Mouse (Mus musculus) brain, adult 2 months (tissue): ENCODE data around the gene Arsa.
"Not testable (repeated sequence)": the region's sequence is repeated elsewhere in the genome, so short reads cannot be mapped to it uniquely, and the experiment has no call there.

ENCODE experiments used
- DNase-seq: peaks from one replicate; pipeline ENCODE4 v3.0.0; 2011; ENCODE audit warnings: low read depth, low spot score

Arsa gene

DNA sequence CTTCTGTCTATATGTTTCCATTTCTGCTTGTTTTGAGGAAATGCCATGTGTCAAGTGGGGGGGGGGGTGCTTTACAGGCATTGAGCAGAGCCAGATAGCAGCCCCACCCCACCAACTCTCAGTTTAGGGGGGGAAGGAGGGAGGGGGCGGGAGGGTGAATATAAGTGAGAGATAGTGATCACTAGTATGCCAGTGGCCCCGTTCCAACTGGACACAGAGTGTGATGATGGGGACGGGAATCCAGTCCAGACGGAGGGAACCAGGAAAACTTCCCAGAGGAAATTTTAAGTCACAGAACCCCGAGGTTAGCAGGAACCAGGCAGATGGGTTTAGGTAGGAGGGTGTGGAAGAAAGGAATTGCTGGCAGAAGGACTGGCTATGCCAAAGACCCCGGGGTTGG, 21.6 kb downstream of the Arsa start:
- peak; percentile 48 for DNase-seq

DNA sequence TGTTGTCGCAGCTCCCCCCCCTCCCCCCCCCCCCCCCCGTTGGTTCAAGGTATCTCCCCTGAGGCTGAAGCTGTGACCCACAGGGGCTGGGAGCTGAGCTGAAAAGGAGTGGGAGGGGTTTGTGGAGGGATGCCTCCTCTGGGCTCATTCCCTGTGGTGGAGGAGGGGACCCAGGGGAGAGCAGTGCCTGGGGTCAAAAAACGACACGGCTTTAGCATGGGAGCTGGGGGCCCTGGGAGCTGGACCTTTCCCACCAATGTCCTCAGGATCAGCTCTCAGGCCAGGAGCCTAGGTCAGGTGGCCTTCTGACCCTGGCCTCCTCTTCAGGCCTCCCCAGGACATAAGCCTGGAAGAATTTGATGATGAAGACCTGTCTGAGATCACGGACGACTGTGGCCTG, 22.4 kb downstream of the Arsa start:
- DNase-seq = no peak

DNA sequence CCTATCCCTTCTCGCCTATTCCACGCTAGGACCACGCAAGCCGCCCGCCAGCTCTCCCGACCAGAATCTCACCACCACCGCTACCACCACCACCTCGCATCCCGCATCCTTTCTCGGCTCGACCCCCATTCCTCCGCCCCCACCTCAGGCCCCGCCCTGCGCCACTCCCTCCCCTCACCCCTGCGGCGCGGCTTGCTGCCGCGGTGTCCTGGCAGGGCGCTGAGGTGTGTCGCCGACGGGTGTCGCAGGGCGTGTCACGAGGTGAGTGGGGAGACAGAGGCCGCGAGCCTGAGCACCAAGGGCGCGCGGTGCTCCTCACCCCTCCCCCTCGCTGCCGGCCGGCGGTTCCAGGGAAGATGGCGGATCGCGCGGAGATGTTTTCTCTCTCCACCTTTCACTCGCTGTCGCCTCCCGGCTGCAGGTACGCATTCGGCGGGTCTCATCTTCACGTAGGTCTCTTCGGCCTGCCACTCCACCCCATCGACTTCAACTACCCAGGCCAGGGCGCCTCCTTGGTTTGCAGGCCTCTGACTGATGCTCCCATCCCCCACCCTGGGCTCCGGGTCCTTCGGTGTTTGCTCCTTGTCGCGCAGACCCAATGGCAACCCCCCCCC, 23.3 kb downstream of the Arsa start, which contains the start of gene Mapk8ip2:
TSS of gene Mapk8ip2 (plus strand) at position 49 of the 614 bp plus-strand sequence.
- peak; percentile 85 for DNase-seq

DNA sequence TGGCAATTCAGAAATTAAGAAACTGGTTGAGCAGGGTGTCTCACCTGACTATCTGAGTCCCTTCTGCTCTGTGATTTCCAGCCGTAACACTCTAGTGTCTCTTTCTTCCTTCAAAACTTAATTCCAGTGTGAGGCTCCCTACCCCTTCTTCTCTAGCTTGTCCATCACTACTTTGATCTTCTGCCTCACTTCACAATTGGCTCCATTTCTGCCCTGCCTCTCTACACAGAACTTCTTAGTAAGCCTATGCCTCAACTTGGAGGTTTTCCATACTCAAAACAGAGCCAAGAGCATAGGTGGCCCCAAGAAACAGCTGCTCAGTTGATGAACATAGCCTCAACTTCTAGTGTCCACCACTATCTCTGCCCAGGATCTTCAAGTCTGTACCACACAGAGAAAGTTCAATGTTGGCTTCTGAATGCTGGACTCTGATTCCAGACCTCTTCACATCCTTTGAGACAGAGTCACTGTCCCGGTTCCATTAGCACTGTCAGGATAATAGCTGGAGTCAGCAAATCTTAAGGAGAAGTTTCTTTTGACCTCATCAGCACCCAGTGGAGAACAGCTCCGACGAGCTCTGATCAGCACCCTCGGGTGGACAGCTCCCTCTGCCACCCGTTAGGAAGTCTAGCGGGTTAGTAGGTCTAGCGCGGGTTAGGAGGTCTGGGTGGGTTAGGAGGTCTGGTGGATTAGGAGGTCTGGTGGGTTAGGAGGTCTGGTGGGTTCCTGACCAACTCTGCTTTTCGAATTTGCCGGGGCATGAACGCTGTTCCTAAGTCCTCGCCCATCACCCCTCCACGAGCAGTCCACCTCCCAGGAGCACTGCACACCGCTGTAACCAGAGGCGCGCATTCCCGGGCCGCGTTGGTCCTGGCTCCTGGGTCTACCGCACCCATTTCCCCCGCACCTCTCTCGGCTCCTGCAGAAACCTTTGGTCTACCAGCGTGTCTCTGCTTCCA, 24.0 kb downstream of the Arsa start:
- DNase-seq = no peak

DNA sequence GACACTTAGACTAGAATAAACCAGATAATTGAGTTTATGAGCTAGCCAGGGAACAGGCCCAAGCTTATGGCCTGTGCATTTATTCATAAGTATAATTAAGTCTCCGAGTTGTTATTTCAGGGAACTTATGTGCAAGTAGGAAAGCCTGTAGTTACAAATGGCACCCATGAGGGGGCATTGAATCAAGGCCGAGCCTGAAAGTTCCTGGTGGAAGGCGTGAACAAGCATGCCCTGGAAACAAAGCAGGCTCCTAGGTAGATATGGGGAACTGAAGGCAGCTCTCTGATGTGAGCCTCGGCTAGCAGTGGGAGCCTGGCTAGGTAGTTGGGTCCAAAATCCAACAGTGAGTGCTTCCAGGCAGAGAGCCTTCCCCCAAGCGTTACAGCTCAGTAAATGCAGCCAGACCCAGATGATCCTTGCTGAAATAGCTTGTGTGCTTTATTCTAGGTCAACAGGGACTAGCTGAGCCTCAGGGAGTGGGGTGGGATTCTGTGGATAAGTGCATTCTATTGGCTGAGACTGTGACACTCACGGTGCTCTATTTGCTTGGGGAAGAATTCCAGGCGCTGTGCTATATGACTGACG, 34.6 kb downstream of the Arsa start:
- DNase-seq = peak; percentile 82

DNA sequence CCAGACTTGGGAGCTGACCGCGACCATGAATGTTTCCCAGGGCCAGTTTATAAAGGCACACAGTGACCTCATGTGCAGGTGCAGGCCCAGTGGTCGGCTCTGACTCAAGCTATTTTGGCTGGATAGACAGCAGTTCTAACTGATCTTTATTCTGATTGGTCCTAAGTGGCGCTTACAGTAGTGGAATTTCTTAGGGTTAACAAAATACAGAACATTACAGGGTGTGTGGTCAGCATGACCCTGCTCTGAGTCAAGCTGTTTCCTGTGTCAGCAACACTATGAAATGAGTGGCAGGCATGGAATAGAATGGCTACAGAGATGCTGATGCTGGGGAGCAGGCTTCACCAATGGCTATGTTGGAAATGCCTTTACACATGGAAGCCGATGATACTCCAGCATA, 41.3 kb downstream of the Arsa start:
- DNase-seq = no peak

DNA sequence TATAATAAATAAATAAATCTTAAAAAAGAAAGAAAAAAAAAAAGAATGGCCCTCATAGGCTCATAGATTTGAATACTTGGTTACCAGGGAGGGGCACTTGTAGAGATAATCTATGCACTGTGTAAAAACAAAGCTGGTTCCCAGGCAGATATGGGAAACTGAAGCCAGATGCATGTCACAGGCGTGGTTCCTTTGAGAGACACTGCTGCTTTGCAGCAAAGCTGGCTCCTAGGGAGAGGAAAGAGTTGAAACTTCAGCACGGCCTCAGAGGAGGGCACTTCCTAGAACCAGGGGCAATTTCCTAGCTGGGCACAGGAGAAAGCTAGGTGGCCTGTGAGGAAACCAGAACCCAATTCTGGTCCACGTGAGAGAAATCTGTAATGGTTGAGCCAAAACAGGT, 43.1 kb downstream of the Arsa start:
- DNase-seq = no peak

DNA sequence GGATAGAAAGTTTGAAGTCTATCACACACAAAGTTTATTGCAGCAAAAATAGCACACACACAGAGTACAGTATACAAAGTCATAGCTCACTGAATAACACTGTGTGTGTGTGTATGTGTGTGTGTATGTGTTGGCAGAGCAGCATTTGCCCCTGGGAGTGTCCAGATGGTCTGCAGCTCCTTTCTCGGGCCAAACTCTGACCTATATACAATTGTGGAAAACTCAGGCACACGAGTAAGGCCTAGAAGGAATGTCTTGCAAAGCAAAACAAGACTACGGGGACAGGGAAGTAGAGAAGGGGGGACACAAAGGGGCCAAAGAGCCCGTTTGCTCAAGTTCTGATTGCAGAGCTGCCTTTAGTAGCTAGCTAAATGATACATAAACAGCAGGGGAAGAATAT, 44.3 kb downstream of the Arsa start:
- peak; percentile 82 for DNase-seq

DNA sequence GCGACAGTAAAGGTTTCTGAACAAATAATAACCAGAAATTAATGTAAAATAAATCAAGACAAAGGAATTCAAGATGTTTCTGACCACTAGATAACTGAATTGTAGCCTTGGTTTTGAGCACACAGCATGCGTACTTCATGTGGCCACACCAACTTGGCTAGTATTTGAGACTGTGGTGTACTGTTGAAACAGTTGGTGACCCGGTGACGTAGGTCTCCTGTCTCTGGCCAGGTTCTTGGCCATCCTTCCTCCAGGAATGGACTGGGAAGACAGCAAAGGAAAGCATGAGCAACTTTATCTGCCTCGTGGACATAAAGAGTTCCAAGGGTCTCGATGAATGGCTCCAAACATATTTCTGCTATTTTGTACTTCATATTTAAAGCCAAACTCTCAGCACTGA, 45.4 kb downstream of the Arsa start:
- DNase-seq = no peak

DNA sequence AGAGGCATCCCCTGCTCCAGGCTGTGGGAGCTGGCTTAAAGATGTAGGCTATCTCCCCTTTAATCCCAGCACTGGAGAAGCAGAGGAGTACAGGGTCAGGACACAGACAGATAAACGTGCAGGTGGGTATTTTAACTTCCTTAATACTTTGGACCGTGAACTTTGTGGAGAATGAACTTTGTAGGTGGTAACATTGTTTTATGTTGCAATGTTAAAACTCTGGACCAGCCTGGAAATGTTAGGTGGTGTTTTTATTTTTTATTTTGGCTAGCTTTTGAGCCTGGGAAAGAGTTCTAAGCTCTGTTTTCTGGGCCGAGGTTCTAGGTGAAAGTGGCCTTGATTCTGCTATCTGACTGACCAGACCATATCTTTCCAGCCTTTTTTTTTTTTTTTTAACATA, 46.0 kb downstream of the Arsa start:
- no peak for DNase-seq

DNA sequence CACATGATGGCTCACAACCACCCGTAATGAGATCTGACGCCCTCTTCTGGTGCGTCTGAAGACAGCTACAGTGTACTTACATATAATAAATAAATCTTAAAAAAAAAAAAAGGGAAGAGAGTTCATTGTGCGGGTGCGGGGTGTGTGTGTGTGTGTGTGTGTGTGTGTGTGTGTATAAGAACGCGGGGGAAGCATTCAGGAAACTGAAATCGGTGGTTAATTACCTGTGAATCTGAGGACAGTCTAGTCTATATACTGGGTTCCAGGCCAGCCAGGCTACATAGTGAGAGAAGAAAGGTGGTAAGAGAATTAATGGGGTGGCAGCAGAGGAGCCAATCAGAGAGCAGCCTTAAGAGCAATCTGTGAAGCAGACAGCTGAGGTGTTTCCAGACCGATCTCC, 46.5 kb downstream of the Arsa start:
- not testable (repeated sequence) for DNase-seq

DNA sequence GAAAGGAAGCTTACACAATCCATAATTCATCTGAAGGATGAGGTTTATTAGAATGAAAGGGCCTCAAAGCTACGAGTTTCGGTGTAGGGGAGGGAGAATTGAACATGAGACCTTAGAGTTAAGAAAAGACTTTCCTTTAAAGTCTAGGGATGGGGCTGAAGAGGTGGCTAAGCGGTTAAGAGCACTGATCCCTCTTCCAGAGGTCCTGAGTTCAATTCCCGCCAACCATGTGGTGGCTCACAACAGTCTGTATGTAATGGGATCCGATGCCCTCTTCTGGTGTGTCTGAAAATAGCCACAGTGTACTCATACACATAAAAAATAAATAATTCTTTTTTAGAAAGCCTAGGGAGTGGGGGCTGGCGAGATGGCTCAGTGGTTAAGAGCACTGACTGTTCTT, 46.9 kb downstream of the Arsa start:
- DNase-seq = peak; percentile 44

DNA sequence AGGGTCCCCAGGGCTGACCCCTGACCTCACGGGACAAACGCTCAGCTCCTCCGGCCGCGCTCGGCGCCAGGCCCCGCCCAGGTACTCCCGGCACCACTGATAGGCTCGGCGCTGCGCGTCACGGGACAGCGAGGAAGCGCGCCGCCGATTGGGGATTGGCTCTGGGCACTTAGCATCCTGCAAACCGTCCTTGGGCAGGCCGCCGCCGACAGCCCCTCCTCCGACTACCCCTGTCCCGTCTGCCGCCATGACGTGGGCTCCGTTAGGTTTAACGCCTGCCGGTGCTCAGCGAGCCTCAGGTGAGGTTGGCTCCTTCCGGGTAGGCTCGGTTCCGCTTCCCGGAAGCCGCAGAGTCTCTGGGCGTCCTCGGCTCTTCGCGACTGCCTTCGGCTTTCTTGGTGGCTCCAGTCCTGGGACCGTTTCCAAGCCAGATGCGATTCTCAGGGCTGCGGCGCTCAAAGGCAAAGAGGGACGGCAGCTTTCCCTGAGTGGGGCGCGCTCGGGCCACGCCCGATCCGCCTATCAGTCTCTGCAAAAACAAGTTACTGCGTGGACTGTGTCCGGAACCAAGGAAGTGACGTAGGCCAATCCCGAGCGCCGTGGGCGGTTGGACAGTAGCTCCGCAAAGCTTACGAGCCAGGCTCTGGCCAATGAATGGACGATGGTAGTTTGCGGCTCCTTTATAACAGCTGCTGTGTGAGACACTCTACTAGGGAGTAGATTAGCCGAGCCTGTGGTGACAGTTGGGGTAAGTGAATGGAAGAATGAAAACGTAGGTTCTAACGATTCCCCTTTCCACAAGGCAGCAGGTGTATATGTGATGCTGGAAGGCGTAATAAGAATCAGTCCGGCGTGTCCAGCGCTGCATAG, 47.6 kb downstream of the Arsa start, which contains the start of the genes C730034F03Rik, Gm44502 and Chkb:
TSS of gene C730034F03Rik (plus strand) at position 238 of the 870 bp plus-strand sequence.
TSS of gene Gm44502 (minus strand) at position 345 of the 870 bp plus-strand sequence.
TSS of gene Chkb (minus strand) at position 557 of the 870 bp plus-strand sequence.
- DNase-seq = peak; percentile 99

DNA sequence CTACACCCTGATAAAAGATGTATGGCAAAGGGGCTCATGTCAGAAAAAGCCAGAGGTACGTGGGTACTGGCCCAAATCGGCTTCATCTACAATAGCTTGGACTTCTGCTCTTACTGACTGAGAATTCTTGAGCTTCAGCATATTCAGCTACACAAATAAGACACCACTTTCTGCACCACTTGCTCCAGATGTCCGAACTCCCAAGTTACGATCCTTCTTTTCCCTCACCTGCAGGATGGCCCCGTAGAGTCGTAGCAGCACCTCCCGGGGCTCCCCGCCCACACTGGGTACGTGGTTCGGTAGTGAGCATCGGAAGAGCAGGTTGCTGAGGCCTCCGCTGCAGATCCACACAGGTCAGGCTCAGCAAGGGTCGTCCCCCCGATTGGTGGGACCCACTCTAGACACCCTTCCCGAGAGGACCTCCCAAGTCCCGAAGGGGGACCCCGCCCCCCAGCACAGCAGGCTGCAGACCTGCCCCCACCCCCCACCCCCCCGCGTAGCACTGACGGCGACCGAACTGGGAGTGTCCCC, 48.3 kb downstream of the Arsa start:
- no peak for DNase-seq

DNA sequence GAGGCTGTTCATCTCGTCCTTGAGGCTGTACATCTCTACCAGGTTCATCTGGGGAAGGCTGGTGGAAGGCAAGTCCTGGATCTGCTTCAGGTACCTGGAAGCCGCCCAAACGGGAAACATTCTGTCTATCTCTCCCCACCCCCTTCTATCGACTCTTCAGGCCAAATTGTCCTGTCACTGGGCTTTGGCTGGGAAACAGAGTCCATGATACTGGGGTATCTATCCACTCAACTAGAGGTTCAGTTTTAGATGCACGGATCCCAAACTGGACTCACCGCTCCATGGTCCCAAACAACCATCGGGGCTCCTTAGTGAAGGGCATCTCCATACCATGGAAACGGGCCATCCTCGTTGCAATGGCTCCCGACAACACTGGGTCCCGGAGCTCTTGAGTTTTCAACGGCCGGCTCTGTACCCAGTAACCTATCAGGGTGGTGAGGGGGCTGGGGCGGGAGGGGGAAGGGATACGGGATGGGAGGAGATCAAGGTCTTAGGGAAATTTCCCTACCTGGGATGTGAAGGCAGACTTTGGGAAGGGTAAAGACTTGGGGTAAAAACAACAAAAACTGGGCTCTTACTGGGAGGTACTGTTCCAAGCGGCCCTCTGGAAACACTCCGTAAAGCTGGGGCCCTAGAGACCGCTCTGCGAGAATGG, 49.0 kb downstream of the Arsa start:
- no peak for DNase-seq

DNA sequence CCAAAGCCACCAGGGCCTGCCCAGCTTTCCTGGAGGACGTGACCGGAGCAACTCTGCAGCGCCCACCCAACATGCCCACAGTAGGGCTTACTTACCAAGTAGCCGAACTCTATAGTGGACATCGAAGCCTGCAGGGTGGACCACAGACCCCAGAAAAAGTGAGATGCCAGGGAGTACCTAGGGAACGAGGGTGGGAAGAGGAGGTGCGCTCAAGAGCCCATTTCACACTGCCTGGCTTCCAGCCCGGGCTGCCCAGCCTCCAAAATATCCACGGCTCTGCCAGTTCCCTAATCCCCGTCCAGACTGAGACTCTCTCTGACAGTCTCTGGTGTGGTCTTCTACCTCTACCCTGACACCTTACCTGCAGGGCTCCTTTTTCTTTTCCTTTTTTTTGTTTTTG, 50.5 kb downstream of the Arsa start:
- no peak for DNase-seq

DNA sequence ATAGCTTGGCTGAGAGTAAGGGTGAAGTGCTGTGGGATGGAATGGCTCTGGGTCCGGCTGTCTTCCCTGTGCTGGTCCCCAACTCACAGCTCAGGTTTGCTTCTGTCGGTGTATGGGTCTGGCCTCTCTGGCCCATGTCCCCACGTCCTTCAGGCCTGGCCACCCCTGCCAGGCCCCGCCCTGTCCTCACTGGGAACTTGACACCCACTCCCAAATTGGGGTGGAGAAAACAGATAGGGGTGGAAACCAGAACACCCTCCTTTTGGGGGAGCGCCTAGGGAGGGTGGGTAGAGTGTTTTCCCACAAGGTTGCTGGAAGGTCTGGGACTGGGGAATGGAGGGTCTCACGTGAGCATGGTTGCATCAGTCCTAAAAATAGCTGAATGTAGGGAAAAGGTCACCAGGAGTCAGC, 51.5 kb downstream of the Arsa start, which contains the start of gene Cpt1b:
TSS of gene Cpt1b (minus strand) at position 153 of the 411 bp plus-strand sequence.
- DNase-seq = no peak

DNA sequence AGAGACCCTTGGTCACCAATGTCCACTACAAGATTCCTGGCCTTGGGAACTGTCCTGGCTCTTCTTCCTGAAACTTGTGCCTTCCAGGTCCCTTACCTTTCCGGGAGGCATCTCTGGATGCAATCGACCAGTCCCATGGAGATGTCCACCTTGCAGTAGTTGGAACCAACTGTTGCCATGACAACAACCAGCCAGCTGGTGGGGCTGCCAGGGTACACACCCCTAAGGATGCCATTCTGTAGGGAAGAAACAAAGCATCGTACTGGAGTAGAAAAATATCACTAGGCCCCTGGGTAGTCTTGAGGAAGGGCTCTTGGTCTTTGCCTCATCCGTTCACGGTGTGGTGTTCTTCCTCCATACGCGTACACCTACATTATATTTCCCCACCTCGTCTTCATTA, 52.6 kb downstream of the Arsa start:
- no peak for DNase-seq
